24 mouse cellular contexts compared by ENCODE assay signal in genomic region chr16:92220754-92221153, GRCm38 (mm10).
"Had no signal": no experiment of that assay in that cellular context is flagged by ENCODE, and none has a peak within 500 bp of the region (broad histone marks: within the 10 kb centered on the region; RNA-seq: fewer than 3 reads in every experiment).

No protein-coding gene starts in this region.

- H3K27ac ChIP-seq: gastrocnemius, adult 2 months; hindbrain, embryonic 10.5 days; hindbrain, embryonic 12.5 days; hindbrain, embryonic 14.5 days; intestine, embryonic 15.5 days; left cerebral cortex, adult 2 months; limb, embryonic 10.5 days; limb, embryonic 12.5 days; liver, embryonic 13.5 days had no signal

- H3K9me3 ChIP-seq: hindbrain, embryonic 12.5 days; intestine, embryonic 15.5 days; limb, embryonic 10.5 days; liver, embryonic 13.5 days had no signal

- DNase-seq: gastrocnemius, adult 2 months; gastrocnemius, postnatal 10 days; gastrocnemius, postnatal 25 days; heart, adult 18-20 months; heart, postnatal 10 days; heart, postnatal 4 days; kidney, adult 18-20 months; kidney, adult 8-10 months; kidney, postnatal 10 days; kidney, postnatal 25 days; kidney, postnatal 4 days; liver; liver, embryonic 13.5 days had no signal

- H3K4me3 ChIP-seq: gastrocnemius, adult 2 months; heart, embryonic 12.5 days; hindbrain, embryonic 10.5 days; hindbrain, embryonic 12.5 days; intestine, embryonic 15.5 days; left cerebral cortex, adult 2 months; limb, embryonic 10.5 days; limb, embryonic 12.5 days; liver, embryonic 13.5 days had no signal

- H3K36me3 ChIP-seq: heart, embryonic 12.5 days; hindbrain, embryonic 10.5 days; hindbrain, embryonic 12.5 days; intestine, embryonic 15.5 days; limb, embryonic 10.5 days; limb, embryonic 12.5 days; liver, embryonic 13.5 days had no signal

- H3K4me1 ChIP-seq: hindbrain, embryonic 12.5 days; liver, embryonic 13.5 days had no signal

- H3K27me3 ChIP-seq: hindbrain, embryonic 12.5 days; intestine, embryonic 15.5 days; limb, embryonic 12.5 days; liver, embryonic 13.5 days had no signal

- ATAC-seq: hindbrain, embryonic 16.5 days; inflammation-experienced regulatory T-cells, adult 6 months; intestine, embryonic 15.5 days; intestine, postnatal 0 days had no signal
